Mouse (Mus musculus) embryo, embryonic 10 days (tissue): ENCODE measurements around the gene Trmt10c.
"Not testable (repeated sequence)": the region's sequence is repeated elsewhere in the genome, so short reads cannot be mapped to it uniquely, and the experiment has no call there.

Source experiments
- DNase-seq: peaks from one replicate; pipeline ENCODE4 v3.0.0-alpha.2; 2015; ENCODE audit warnings: low spot score

The Trmt10c gene

DNA sequence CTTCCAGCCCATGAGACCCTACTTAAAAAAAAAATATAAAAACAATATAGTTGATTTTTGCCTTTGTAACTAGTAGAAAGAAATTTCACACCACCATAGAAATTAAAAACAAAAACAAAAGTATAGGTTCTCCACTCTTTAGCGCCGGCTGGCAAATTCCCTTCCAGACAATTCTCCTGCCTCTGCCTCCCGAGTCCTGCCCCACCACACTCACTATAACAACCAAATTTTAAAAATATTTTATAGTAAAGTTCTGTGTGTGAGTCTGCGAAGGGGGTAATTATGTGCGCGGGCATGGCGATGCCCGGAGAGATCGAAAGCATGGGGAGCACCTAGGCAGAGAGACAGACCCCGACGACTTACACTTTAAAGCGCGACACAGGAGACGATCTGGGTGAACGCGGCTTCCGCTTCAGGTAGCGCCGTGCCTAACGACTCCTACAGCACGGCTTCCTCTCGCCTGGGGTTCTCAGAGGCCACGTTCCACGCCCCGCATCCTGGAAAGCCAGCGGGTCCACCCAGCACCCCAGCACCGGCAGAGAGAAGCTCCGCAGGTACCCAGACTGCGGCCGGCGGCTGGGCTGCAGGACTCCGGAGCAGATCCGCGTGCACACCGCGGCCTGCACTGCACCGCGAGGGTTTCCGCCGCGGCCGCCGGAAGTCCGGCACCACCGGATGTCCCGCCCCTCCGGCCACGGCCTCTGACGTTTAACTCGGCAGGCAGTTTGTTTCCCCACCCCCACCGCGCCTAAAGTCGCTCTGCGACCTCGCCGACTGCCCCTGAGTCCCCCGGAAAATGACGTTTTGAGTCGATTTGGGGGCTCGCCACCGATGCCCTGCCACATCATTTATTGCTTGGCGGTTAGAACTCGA lies at the start of gene Trmt10c:
Trmt10c (minus strand) TSS at position 682 of the 873 bp plus-strand sequence.
- peak; percentile 91 for DNase-seq

DNA sequence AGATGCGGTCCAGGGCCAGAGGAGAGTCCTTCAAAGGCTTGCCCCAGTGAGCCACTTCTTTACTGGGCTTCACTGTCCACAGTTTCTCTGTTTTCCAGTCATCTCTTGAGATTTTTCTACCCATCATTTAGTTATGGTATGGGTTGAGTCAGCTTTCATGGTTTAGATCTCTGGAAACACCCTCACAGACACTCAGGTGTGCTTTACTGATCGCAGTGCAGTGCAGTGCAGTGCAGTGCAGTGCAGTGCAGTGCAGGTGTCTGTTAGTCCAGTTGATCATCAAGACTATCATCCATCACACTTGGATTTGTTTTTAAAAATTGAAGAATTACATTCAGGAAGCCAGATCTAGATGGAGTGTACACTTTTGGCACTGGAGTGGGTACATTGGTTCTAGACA lies 48.7 kb upstream of the Trmt10c start:
- DNase-seq: no peak

DNA sequence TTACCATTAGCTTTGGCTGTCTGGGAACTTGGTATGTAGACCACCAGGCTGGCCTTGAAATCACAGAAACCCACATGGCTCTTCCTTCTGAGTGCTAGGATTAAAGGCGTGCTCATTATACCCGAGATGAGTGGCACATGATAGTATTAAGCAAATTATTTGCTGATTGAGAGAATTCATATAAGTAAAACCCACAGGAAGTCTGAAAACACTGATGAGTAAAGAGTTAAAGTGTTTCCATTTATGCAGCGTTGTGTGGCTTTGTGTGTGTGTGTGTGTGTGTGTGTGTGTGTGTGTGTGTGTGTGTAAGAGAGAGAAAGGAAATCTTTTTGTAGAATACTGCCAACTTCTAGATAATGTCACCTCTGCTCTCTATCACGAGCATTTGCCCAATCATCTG lies 44.1 kb upstream of the Trmt10c start:
- DNase-seq: no peak

DNA sequence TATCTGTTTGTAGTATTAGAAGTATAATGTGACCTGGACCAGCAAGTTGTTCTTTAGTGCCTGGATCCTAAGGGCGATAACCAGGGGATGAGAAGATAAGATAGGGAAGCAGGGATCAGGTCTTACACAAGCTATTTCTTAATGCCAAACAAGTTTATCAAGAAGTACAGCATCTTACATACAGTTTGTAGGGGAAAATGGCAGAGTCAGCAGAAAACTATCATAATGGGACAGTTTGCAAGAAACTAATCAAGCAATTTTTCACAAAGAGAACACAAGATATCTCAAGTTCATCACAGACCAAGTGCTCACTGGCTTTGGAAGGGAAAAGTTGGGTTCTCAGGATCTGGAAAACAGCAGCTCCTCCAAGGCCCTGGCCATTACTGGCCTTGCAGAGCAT lies 41.8 kb upstream of the Trmt10c start:
- no peak for DNase-seq

DNA sequence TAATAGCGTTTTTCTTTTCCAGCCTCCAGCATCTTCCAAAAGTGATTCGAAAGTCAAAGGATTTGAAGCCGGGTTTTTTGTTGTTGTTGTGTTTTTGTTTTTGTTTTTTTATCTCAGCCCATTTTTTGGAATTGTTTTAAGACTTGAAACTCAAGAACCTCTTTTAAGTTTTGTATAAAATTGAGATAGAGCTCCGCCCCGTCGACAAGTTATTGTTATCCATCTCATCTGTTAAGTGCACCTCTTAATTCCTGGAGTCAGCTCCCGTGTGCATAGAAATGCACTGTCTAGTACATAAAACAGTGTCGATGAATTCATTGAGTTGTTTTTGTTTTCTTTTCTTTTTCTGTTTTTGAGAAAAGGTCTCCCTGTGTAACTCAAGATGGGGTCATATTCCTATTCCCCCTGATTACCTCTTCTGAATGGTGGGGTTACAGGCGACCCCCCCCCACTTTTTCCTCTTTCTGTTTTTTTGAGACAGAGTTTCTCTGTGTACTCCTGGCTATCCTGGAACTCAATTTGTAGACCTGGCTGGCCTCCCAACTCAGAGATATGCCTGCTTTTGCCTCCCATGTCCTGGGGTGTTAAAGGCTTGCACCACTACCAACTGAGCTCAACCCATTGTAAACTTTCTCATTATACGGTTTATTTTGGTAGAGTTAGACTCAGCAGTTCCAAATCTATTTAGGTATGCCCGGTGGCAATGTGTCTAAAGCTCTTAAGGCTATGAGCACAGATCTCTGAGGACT lies 38.7 kb upstream of the Trmt10c start:
- DNase-seq: no peak

DNA sequence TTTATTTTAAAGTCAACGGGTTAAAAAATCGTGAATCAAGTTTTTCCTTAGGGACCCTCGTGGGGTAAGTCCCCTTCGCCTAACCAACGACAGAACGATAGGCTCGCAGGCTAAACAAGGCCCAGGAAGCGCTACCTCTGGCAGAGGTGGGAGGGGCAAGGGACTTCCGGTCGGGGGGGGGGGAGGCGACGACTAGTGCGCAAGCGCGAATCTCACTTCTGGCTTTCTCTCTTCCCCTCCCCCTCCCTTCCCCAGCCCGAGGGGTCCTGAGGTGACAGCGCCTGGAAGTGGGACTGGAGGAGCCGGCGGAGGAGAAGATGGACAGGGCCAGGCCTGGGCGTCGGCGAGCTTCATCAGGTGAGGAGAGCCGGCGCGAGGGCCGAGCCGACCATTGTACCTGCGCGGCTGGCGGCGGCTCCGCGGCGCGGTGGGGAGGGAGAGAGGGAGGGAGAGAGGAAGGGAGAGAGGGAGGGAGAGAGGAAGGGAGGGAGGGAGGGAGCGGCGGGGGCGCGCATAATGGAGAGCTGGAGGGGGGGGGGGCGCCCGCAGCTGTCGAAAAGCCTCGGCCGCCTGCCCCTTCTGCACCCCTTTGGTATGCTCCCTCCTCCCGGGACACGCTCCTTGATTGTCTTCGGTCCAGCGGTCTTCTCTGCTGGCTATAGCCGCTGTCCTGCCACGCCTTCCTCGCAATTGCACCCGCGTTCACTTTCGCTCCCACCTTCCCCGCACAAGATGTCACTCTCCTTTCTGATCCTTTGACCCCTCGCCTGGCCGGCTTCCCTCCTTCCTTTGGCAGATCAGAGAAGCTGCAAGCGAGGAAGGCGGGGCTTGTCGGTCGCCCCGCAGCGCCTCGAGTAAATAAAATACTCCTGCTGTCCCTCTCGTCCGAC lies 37.8 kb upstream of the Trmt10c start:
- DNase-seq: peak; percentile 92

DNA sequence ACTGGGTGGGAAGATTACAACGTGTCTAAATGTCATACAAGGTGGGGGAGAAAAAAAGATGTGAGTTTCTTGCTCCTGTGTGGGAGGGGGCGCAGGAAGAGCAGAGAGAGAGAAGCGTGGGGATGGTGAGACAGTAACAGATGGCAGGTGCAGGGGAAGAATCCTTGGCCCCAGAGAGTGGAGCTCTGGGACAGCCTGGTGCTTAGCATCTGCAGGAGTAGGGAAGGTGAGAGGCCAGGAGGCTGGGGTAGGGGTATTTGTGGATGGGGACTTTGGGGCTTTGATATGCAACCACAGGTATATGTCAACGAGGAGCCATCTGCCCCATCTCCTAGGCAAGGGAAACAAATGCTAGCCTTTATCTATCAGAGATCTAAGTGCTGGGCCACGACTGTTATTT lies 36.9 kb upstream of the Trmt10c start:
- no peak for DNase-seq

DNA sequence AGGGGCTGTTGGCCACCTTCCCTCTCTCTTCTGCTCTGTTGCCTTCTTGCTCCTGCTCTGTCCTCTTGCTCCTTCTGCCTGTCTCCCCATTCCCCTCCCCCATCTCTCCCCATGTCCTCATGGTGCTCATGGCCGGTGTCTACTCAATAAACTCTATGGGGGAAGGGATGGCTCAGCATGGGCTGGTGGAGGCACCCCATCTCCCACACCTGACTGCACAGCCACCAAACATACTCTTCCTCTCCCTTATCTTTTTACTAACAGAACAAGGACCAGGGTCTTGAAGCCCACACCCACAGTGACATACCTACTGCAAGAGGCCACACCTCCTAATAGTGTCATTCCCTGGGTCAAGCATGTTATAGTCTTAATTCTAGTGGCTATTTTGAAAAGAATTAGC lies 36.5 kb upstream of the Trmt10c start:
- DNase-seq: no peak

DNA sequence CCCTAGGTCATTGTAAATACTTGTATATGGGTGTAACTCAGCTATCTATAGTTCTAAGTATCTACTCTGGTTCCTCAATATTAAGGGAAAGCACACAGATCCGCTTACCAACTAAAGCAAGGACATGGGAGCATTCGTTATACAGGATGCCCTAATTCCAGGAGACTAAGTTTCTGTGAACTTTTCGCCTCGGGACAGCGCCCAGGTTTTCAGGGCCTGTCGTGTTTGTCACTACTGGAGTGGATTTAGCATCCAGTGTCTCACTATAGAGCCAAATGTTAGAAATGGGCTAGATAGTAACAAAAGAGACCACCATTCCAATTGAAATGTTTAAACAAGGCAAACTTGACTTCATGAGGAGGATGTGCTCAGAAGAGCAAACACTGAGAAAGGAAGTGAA lies 35.5 kb upstream of the Trmt10c start:
- not testable (repeated sequence) for DNase-seq

DNA sequence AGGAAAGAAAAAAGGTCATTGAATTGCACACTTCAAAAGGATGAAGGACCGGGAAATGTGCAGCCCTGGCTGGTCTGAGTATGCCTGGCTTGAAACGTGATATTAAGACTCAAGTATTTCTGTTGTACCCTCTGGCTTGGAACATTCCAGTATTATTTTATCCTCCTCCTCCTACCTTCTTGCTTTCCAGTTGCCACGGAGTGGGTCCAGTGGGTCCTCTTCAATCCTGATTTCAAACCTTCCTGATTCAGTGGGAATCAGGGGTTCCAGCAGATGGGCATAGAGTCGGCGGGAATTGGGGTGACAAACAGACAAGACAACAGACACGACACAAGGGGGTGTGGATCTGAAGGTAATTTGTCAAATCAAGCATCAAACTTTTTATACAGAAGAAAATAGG lies 34.9 kb upstream of the Trmt10c start:
- DNase-seq: no peak

DNA sequence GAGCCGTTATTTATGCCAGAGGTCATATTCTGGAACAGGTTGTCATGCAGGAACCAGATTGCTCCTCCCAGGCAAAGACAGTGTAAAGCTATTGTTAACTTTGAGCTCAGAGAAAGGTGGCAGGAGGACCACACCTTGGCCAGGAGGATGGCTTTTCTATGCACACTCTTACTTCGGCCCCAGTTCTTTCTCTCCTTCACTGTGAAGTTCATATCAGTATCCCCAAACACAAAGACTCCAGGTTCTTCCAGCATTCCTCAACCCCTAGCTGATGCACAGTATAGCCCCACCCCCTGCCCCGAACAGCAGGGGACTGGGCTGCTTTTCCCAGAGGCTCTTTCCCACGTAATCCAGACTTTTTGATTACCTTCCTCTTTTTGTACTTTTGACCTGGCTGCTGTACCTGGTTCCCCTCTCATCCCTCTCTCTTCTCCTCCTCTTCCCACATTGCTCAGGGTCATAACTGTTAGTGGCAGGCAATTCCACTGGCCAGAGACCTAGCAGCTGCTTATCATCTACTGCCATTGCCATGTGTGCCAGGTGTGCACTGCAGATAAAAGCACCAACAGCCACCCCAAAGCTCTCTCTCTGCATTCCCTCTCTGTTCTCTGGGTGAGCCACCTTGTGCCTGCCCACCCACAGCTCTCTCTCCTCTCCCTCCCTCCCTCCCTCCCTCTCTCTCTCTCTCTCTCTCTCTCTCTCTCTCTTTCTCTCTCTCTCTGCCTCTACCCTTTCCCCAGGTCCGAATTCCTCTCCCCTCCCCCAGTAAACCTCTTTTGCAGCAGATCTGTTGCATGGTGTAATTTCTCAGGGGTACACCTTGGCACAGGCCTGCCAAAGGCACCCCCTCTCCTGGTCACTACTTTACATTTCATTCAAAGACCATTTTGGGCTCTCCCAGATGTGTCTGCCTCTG lies 34.0 kb upstream of the Trmt10c start:
- DNase-seq: no peak

DNA sequence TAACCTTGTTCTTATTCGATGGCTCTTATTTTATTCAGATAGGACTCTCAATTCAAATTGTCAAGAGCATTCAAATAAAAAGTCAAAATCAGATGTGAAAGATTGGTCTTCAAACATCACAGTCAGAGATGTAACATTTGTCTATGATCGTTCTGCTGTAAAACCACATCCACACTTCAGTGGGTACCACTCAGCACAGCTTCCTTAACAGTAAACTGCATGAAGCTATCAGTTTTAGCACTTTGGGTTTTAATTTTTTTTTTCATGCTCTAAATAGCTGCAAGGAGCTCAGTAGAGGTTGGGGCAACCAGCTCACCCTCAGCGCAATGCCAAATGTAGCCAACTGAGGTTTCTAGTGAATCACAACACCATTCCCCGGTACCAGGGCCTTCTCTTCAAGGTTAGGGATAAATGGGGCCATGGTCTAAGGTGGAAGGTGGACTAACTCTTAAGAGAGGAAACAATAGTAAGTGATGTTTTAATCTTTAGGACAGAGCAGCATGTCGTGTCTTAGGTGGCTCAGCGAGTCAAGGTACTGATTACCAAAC lies 31.0 kb upstream of the Trmt10c start:
- no peak for DNase-seq

DNA sequence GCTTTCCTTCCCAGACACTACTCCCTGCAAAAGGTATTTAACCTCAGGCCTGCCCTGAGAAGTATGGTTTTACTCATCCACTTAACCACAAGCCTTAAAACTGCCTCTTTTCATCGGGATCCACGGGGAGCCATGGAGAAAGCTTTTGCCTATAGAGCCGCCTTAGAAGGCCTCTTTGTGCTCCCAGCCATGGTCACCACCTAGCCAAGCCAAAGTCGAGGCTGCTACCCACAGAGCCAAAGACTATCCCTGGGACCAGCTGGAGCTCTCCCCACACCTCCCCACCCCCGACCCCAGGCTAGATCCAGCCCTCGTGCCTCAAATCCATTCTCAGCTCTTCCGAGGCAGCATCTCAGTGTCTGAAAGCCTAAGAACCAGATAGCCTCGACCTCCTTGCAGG lies 28.5 kb upstream of the Trmt10c start:
- DNase-seq: no peak

DNA sequence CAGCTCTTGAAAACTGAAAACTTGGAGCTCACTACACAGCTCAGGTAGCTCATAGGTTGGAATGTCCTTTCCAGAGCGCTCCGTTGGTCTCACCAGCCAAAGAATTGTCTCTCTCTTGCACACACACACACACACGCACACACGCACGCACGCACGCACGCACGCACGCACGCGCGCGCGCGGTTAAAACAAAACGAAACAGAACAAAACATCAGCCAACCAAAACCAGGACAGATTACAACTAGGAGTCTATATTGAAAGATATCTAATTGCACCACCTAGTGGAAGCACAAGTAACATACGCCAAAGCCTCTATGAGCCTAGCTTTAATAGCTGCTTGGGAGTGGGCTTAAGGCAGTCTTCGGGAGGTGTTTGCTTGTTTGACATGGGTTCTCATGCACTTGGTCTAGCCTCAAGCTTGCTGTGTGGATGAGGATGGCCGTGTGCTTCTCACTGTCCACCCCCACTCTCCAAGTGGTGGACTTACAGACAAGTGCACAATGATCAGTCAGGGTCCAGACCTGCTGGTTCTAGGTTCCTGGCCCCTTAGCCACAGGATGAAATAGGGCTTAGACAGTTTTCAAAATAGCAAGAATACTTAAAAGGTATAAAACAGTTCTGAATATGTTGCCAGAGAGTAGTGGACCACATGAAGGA lies 26.8 kb upstream of the Trmt10c start:
- peak; percentile 89 for DNase-seq

DNA sequence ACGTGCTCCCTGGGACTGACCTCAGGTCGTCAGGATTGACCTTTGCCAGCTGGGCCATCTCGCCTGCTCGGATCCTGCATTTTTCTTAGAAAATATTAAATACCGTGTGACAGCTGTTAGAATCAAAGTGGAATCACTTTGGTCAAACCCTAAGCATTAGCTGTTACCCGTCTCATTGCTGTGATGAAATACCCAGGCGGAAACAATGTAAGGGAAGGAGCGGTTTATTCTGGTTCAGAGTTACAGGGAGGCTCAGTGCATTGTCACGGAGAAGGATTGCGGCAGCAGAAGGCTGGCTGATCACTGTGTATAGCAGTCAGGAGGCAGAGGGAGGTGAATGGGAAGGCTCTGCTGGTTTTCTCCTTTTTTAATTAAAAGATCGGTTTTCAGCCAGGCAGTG lies 25.4 kb upstream of the Trmt10c start:
- DNase-seq: peak; percentile 19

DNA sequence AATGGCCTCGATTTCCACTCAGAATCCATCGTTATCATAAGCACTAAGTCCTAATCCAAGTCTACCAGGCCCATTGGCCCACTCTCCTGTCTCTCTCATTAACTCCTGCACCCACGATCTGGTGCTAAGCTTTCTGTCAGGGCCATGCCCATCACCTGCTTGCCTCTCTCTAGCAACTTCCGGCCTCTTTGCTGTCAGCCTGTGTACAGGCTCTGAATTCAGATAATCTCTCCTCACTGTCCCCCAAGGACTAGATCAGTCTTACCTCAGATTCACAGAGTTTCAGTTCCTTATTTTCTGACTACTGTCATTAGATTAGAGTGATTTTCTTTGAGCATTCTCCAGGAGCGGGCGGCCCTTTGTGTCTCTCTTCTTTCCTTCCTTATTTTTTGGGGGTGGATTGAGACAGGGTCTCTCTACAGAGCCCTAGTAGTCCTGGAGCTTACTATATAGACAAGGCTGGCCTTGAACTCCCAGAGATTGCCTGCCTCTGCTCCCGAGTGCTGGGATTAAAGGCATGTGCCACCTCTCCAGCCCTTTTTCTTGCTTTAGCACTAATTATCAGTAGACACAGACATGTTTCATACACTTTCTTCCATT lies 24.5 kb upstream of the Trmt10c start:
- DNase-seq: no peak

DNA sequence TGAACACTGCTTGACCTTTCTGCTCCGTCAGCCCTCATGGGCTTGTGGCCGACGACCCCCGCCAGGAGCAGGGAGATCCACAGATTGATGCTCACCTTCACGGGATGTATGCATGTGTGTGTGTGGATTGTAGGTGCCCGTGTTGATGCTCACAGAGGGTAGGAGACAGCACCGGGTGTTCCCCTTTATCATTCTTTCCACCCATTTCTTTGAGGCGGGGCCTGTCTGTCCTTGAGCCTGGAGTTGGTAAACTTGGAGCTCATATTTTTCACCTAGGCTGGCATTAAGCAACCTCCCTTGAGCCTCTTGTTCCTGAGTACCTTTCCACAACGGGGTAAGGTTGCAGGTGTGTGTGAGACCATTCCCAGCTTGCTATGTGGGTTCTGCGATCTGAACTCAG lies 20.5 kb upstream of the Trmt10c start:
- DNase-seq: no peak

DNA sequence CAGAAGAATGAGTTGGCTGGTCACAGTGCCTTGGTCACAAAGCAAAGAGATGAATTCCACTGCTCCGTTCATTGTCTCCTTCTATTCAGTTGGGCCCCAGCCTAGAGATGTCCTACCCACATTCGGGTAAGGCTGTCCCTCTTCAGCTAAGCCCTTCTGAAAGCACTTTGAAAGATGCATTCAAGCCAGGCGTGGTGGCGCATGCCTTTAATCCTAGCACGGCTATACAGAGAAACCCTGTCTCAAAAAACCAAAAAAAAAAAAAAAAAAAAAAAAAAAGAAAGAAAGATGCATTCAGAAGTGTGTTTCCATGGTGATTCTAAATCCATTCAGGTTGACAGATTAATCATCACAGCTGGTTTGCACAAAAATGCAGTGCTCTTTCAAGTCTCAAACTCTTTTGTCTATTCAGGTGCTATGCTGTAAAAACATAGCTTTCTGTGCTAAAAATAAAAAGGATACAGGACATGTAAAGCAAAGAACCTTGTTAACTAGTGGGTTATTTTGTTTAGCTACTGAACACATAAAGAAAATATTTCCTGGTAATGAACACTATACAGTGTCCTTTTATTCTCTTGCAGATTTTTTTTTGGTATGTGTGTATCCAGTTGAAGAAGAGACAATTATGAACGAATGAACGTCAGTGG lies 19.4 kb upstream of the Trmt10c start:
- peak; percentile 57 for DNase-seq

DNA sequence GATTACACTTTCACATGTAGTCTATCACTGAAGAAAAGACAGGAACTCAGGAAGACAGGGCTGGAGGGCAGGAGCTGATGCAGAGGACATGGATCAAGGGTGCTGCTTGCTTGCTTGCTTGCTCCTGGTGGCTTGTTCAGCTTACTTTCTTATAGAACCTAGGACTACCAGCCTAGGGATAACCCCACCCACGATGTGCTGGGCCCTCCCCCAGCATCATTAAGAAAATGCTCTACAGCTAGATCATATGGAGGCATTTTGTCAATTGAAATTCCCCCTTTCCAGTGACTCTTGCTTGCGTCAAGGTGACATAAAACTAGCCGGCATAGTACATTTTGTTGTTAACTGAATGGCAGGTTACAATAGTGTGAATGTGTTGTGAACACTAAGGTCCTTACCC lies 18.3 kb upstream of the Trmt10c start:
- no peak for DNase-seq

DNA sequence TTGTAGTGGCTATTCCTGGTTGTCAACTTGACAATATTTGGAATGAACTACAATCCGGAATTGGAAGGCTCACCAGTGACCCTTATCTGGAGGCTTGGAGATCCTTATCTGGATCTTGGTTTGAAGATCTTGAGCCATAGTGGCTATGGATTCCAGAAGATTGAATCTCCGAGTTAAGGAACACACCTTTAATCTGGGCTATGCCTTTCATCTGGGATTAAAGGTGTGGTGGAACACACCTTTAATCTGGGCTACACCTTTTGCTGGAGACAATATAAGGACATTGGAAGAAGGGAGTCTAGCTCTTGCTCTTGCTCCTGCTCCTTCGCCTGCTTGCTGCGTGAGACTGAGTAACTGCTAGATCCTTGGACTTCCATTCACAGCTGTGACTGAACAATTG lies 10.4 kb upstream of the Trmt10c start, which contains the start of gene Senp7:
Senp7 (plus strand) TSS at position 301 of the 400 bp plus-strand sequence.
- not testable (repeated sequence) for DNase-seq
